Mouse (Mus musculus): ENCODE results near the gene Dusp7. TPM values are rescaled to one million over a fixed set of nuclear protein-coding genes. Genes with fewer than 3 reads are reported as not detected.

Dusp7 gene
- polyA plus RNA-seq, 1 experiment from 2014 or later, result 48.4 TPM

GRCm38 (mm10) chr9:106411729-106412128, 43.3 kb downstream of the Dusp7 start:
- Histone ChIP-seq H3K4me3 (ENCODE audit: low read depth, low read length) (no peak overlapping the region), H3K4me2 (ENCODE audit: low read depth, low read length) (no peak overlapping the region), H3K27me3 (replicated peaks; ENCODE audit: control insufficient read depth, insufficient read depth, low read length) (no peaks in the 10 kb centered on the region), H3K36me3 (ENCODE audit: control insufficient read depth, insufficient read depth, low read length) (no peaks in the 10 kb centered on the region), H3K9me3 (ENCODE audit: control insufficient read depth, low read length) (no peaks in the 10 kb centered on the region), H3K9ac (ENCODE audit: low read depth, low read length) (no peak overlapping the region), H3K4me1 (ENCODE audit: control insufficient read depth, insufficient read depth, low read length) (0 out of 2 replicates have a peak, but pooled peaks cover 4% of the 10 kb centered on the region), H3K27ac (replicated peaks; ENCODE audit: low read depth, low read length) (no peak overlapping the region)
- no peak for DNase-seq (ENCODE audit: low spot score)
- 74% methylated on average over 6 of the region's 6 CpGs for WGBS
- ATAC-seq (ENCODE audit: low read depth), result no peak

- H3K36me3 ChIP-seq (ENCODE audit: control insufficient read depth, insufficient read depth, low read length), result no peaks in the 10 kb centered on the region
- no peak overlapping the region for H3K4me2 ChIP-seq (ENCODE audit: low read depth, low read length)
- H3K9ac ChIP-seq (ENCODE audit: low read depth, low read length), result no peak overlapping the region
- H3K27me3 ChIP-seq (replicated peaks; ENCODE audit: control insufficient read depth, insufficient read depth, low read length), result no peaks in the 10 kb centered on the region
- DNase-seq (ENCODE audit: low spot score) (no peak), ATAC-seq (ENCODE audit: low read depth) (no peak)
- no peaks in the 10 kb centered on the region for H3K9me3 ChIP-seq (ENCODE audit: control insufficient read depth, low read length)
- 0 out of 2 replicates have a peak, but pooled peaks cover 7% of the 10 kb centered on the region for H3K4me1 ChIP-seq (ENCODE audit: control insufficient read depth, insufficient read depth, low read length)
- no peak overlapping the region for H3K27ac ChIP-seq (replicated peaks; ENCODE audit: low read depth, low read length)
- 65% methylated on average over 3 of the region's 3 CpGs for WGBS
- H3K4me3 ChIP-seq (ENCODE audit: low read depth, low read length), result no peak overlapping the region
Measured at GRCm38 (mm10) chr9:106412210-106412609, 43.8 kb downstream of the Dusp7 start.

GRCm38 (mm10) chr9:106413606-106414005, 45.2 kb downstream of the Dusp7 start:
- Histone ChIP-seq H3K9me3 (ENCODE audit: control insufficient read depth, low read length) (no peaks in the 10 kb centered on the region), H3K4me1 (ENCODE audit: control insufficient read depth, insufficient read depth, low read length) (peaks cover 21% of the 10 kb centered on the region), H3K27ac (replicated peaks; ENCODE audit: low read depth, low read length) (no peak overlapping the region), H3K4me3 (ENCODE audit: low read depth, low read length) (no peak overlapping the region), H3K4me2 (ENCODE audit: low read depth, low read length) (no peak overlapping the region), H3K9ac (ENCODE audit: low read depth, low read length) (no peak overlapping the region), H3K27me3 (replicated peaks; ENCODE audit: control insufficient read depth, insufficient read depth, low read length) (no peaks in the 10 kb centered on the region), H3K36me3 (ENCODE audit: control insufficient read depth, insufficient read depth, low read length) (no peaks in the 10 kb centered on the region)
- ATAC-seq (ENCODE audit: low read depth) (no peak), DNase-seq (ENCODE audit: low spot score) (no peak)
- 83% methylated on average over 5 of the region's 5 CpGs for WGBS

GRCm38 (mm10) chr9:106416826-106417225, 48.4 kb downstream of the Dusp7 start:
- peaks cover 38% of the 10 kb centered on the region for H3K4me1 ChIP-seq (ENCODE audit: control insufficient read depth, insufficient read depth, low read length)
- H3K9me3 ChIP-seq (ENCODE audit: control insufficient read depth, low read length), result no peaks in the 10 kb centered on the region
- no peaks in the 10 kb centered on the region for H3K27me3 ChIP-seq (replicated peaks; ENCODE audit: control insufficient read depth, insufficient read depth, low read length)
- H3K4me2 ChIP-seq (ENCODE audit: low read depth, low read length), result no peak overlapping the region
- DNase-seq (ENCODE audit: low spot score) (no peak), ATAC-seq (ENCODE audit: low read depth) (no peak)
- H3K36me3 ChIP-seq (ENCODE audit: control insufficient read depth, insufficient read depth, low read length), result no peaks in the 10 kb centered on the region
- H3K4me3 ChIP-seq (ENCODE audit: low read depth, low read length), result no peak overlapping the region
- 88% methylated on average over 6 of the region's 6 CpGs for WGBS
- H3K27ac ChIP-seq (replicated peaks; ENCODE audit: low read depth, low read length), result no peak overlapping the region
- H3K9ac ChIP-seq (ENCODE audit: low read depth, low read length), result no peak overlapping the region

- Histone ChIP-seq H3K4me1 (ENCODE audit: control insufficient read depth, insufficient read depth, low read length) (peaks cover 38% of the 10 kb centered on the region), H3K9me3 (ENCODE audit: control insufficient read depth, low read length) (no peaks in the 10 kb centered on the region)
Measured at GRCm38 (mm10) chr9:106417841-106418625, 49.6 kb downstream of the Dusp7 start.

GRCm38 (mm10) chr9:106420608-106421007, 52.2 kb downstream of the Dusp7 start:
- Histone ChIP-seq H3K4me2 (ENCODE audit: low read depth, low read length) (peak overlapping the region; percentile 50), H3K9ac (ENCODE audit: low read depth, low read length) (peak overlapping the region; percentile 30; the same call in 1 of the 2 replicates), H3K27me3 (replicated peaks; ENCODE audit: control insufficient read depth, insufficient read depth, low read length) (no peaks in the 10 kb centered on the region), H3K9me3 (ENCODE audit: control insufficient read depth, low read length) (no peaks in the 10 kb centered on the region), H3K27ac (replicated peaks; ENCODE audit: low read depth, low read length) (peak overlapping the region; percentile 57), H3K4me3 (ENCODE audit: low read depth, low read length) (no peak overlapping the region), H3K36me3 (ENCODE audit: control insufficient read depth, insufficient read depth, low read length) (no peaks in the 10 kb centered on the region), H3K4me1 (ENCODE audit: control insufficient read depth, insufficient read depth, low read length) (peaks cover 38% of the 10 kb centered on the region)
- DNase-seq (ENCODE audit: low spot score) (peak; percentile 72), ATAC-seq (ENCODE audit: low read depth) (0 out of 2 replicates have a peak, but pooled peaks have one; percentile 5)
- WGBS, result 0% methylated on average over 2 of the region's 2 CpGs

More at GRCm38 (mm10) chr9:106417841-106418625, 49.6 kb downstream of the Dusp7 start:
- Histone ChIP-seq H3K27ac (replicated peaks; ENCODE audit: low read depth, low read length) (peak overlapping the region; percentile 57), H3K4me2 (ENCODE audit: low read depth, low read length) (peak overlapping the region; percentile 56), H3K4me3 (ENCODE audit: low read depth, low read length) (peak overlapping the region; percentile 22), H3K27me3 (replicated peaks; ENCODE audit: control insufficient read depth, insufficient read depth, low read length) (no peaks in the 10 kb centered on the region), H3K36me3 (ENCODE audit: control insufficient read depth, insufficient read depth, low read length) (no peaks in the 10 kb centered on the region), H3K9ac (ENCODE audit: low read depth, low read length) (peak overlapping the region; percentile 48)
- DNase-seq (ENCODE audit: low spot score), result peak; percentile 96
- 13% methylated on average over 21 of the region's 29 CpGs for WGBS
- peak; percentile 60 for ATAC-seq (ENCODE audit: low read depth)

- Histone ChIP-seq H3K27me3 (replicated peaks; ENCODE audit: control insufficient read depth, insufficient read depth, low read length) (no peaks in the 10 kb centered on the region), H3K9ac (ENCODE audit: low read depth, low read length) (peak overlapping the region; percentile 30; the same call in 1 of the 2 replicates), H3K4me1 (ENCODE audit: control insufficient read depth, insufficient read depth, low read length) (peaks cover 38% of the 10 kb centered on the region), H3K4me2 (ENCODE audit: low read depth, low read length) (peak overlapping the region; percentile 50), H3K27ac (replicated peaks; ENCODE audit: low read depth, low read length) (peak overlapping the region; percentile 57), H3K9me3 (ENCODE audit: control insufficient read depth, low read length) (no peaks in the 10 kb centered on the region), H3K4me3 (ENCODE audit: low read depth, low read length) (peak overlapping the region; percentile 17; the same call in 1 of the 2 replicates), H3K36me3 (ENCODE audit: control insufficient read depth, insufficient read depth, low read length) (no peaks in the 10 kb centered on the region)
- WGBS, result 10% methylated on average over 16 of the region's 18 CpGs
- DNase-seq (ENCODE audit: low spot score) (no peak), ATAC-seq (ENCODE audit: low read depth) (0 out of 2 replicates have a peak, but pooled peaks have one; percentile 3)
Measured at GRCm38 (mm10) chr9:106421033-106421864, 52.8 kb downstream of the Dusp7 start.

- H3K27ac ChIP-seq (replicated peaks; ENCODE audit: low read depth, low read length), result peak overlapping the region; percentile 57
- DNase-seq (ENCODE audit: low spot score) (peak; percentile 94), ATAC-seq (ENCODE audit: low read depth) (peak; percentile 80)
- no peaks in the 10 kb centered on the region for H3K36me3 ChIP-seq (ENCODE audit: control insufficient read depth, insufficient read depth, low read length)
- peak overlapping the region; percentile 50 for H3K4me2 ChIP-seq (ENCODE audit: low read depth, low read length)
- peak overlapping the region; percentile 17; the same call in 1 of the 2 replicates for H3K4me3 ChIP-seq (ENCODE audit: low read depth, low read length)
- H3K9me3 ChIP-seq (ENCODE audit: control insufficient read depth, low read length), result no peaks in the 10 kb centered on the region
- WGBS, result 3% methylated on average over 3 of the region's 3 CpGs
- no peaks in the 10 kb centered on the region for H3K27me3 ChIP-seq (replicated peaks; ENCODE audit: control insufficient read depth, insufficient read depth, low read length)
- H3K9ac ChIP-seq (ENCODE audit: low read depth, low read length), result 0 out of 2 replicates have a peak overlapping the region, but pooled peaks have one; percentile 15
- peaks cover 38% of the 10 kb centered on the region for H3K4me1 ChIP-seq (ENCODE audit: control insufficient read depth, insufficient read depth, low read length)
Measured at GRCm38 (mm10) chr9:106421865-106422160, 53.4 kb downstream of the Dusp7 start.
